Mouse (Mus musculus): ENCODE measurements at regions not wholly inside any gene's neighbourhood (a gene's known extent, or its start where the extent isn't known, plus 50 kb on each side); places are given as distances from the start of the nearest gene placed in this dataset.

- TF ChIP-seq EP300 (IDR thresholded peaks at IDR 0.05; ENCODE audit: low read depth) = no peak
- TF ChIP-seq CTCF (IDR thresholded peaks at IDR 0.05; ENCODE audit: low read depth) = no peak
- no peak for ATAC-seq (ENCODE audit: insufficient read depth)
- peak in 2 of 3 experiments; percentile 4 to 10 for DNase-seq (ENCODE audit: low read depth in 3 of 3, low spot score in 3 of 3)
- H3K4me1 ChIP-seq (replicated peaks; ENCODE audit: control insufficient read depth in 2 of 2, insufficient read depth in 2 of 2, low read length in 1 of 2) = no peaks in the 10 kb centered on the region
- WGBS (ENCODE audit: insufficient replicate concordance) = 65% methylated on average over 20 of the region's 21 CpGs
- H3K4me2 ChIP-seq (ENCODE audit: low read depth) = no peak overlapping the region
- H3K9ac ChIP-seq (replicated peaks) = no peak overlapping the region
- no peaks in the 10 kb centered on the region for H3K27me3 ChIP-seq (ENCODE audit: control insufficient read depth, insufficient read depth, low read length)
- H3K9me3 ChIP-seq (ENCODE audit: control insufficient read depth, low read length) = no peaks in the 10 kb centered on the region
- no peak overlapping the region for H3K4me3 ChIP-seq (ENCODE audit: insufficient read depth in 1 of 2, low read depth in 2 of 2, low read length in 2 of 2)
- H3K36me3 ChIP-seq (replicated peaks; ENCODE audit: control insufficient read depth, insufficient read depth, low read depth) = no peaks in the 10 kb centered on the region
- no peak overlapping the region for H3K27ac ChIP-seq
Measured at GRCm38 (mm10) chr1:41157651-41158513, 352.5 kb downstream of the Tmem182 start.

GRCm38 (mm10) chr1:41165878-41166786 lies 360.7 kb downstream of the Tmem182 start:
- no peak for TF ChIP-seq CTCF (IDR thresholded peaks at IDR 0.05; ENCODE audit: low read depth)
- no peak for TF ChIP-seq EP300 (IDR thresholded peaks at IDR 0.05; ENCODE audit: low read depth)
- Histone ChIP-seq H3K4me2 (ENCODE audit: low read depth) (no peak overlapping the region), H3K9ac (replicated peaks) (no peak overlapping the region), H3K27ac (no peak overlapping the region), H3K4me3 (ENCODE audit: insufficient read depth in 1 of 2, low read depth in 2 of 2, low read length in 2 of 2) (no peak overlapping the region), H3K36me3 (replicated peaks; ENCODE audit: control insufficient read depth, insufficient read depth, low read depth) (no peaks in the 10 kb centered on the region), H3K4me1 (replicated peaks; ENCODE audit: control insufficient read depth in 2 of 2, insufficient read depth in 2 of 2, low read length in 1 of 2) (no peaks in the 10 kb centered on the region), H3K9me3 (ENCODE audit: control insufficient read depth, low read length) (no peaks in the 10 kb centered on the region), H3K27me3 (ENCODE audit: control insufficient read depth, insufficient read depth, low read length) (no peaks in the 10 kb centered on the region)
- DNase-seq (ENCODE audit: low read depth in 3 of 3, low spot score in 3 of 3) (no peak), ATAC-seq (ENCODE audit: insufficient read depth) (no peak)
- 39% methylated on average over 12 of the region's 12 CpGs for WGBS (ENCODE audit: insufficient replicate concordance)

- H3K27me3 ChIP-seq (ENCODE audit: control insufficient read depth, insufficient read depth, low read length) = no peaks in the 10 kb centered on the region
- WGBS (ENCODE audit: insufficient replicate concordance) = 56% methylated on average over 4 of the region's 4 CpGs
- no peak overlapping the region for H3K4me3 ChIP-seq (ENCODE audit: insufficient read depth in 1 of 2, low read depth in 2 of 2, low read length in 2 of 2)
- no peaks in the 10 kb centered on the region for H3K36me3 ChIP-seq (replicated peaks; ENCODE audit: control insufficient read depth, insufficient read depth, low read depth)
- DNase-seq (ENCODE audit: low read depth in 3 of 3, low spot score in 3 of 3) (no peak), ATAC-seq (ENCODE audit: insufficient read depth) (no peak)
- no peak overlapping the region for H3K9ac ChIP-seq (replicated peaks)
- H3K27ac ChIP-seq = no peak overlapping the region
- no peaks in the 10 kb centered on the region for H3K9me3 ChIP-seq (ENCODE audit: control insufficient read depth, low read length)
- no peaks in the 10 kb centered on the region for H3K4me1 ChIP-seq (replicated peaks; ENCODE audit: control insufficient read depth in 2 of 2, insufficient read depth in 2 of 2, low read length in 1 of 2)
- no peak overlapping the region for H3K4me2 ChIP-seq (ENCODE audit: low read depth)
- no peak for TF ChIP-seq CTCF (IDR thresholded peaks at IDR 0.05; ENCODE audit: low read depth)
- no peak for TF ChIP-seq EP300 (IDR thresholded peaks at IDR 0.05; ENCODE audit: low read depth)
Measured at GRCm38 (mm10) chr1:41166787-41167420, 361.5 kb downstream of the Tmem182 start.

- WGBS (ENCODE audit: insufficient replicate concordance) = 63% methylated on average over 6 of the region's 6 CpGs
- Histone ChIP-seq H3K4me3 (ENCODE audit: insufficient read depth in 1 of 2, low read depth in 2 of 2, low read length in 2 of 2) (no peak overlapping the region), H3K4me2 (ENCODE audit: low read depth) (no peak overlapping the region), H3K27ac (no peak overlapping the region), H3K4me1 (replicated peaks; ENCODE audit: control insufficient read depth in 2 of 2, insufficient read depth in 2 of 2, low read length in 1 of 2) (no peaks in the 10 kb centered on the region), H3K36me3 (replicated peaks; ENCODE audit: control insufficient read depth, insufficient read depth, low read depth) (no peaks in the 10 kb centered on the region), H3K27me3 (ENCODE audit: control insufficient read depth, insufficient read depth, low read length) (no peaks in the 10 kb centered on the region), H3K9ac (replicated peaks) (no peak overlapping the region), H3K9me3 (ENCODE audit: control insufficient read depth, low read length) (no peaks in the 10 kb centered on the region; the same call in 1 of the 2 replicates)
- ATAC-seq (ENCODE audit: insufficient read depth) = no peak
- no peak for DNase-seq (ENCODE audit: low read depth in 3 of 3, low spot score in 3 of 3)
- no peak for TF ChIP-seq EP300 (IDR thresholded peaks at IDR 0.05; ENCODE audit: low read depth)
- no peak for TF ChIP-seq CTCF (IDR thresholded peaks at IDR 0.05; ENCODE audit: low read depth)
Measured at GRCm38 (mm10) chr1:41186991-41187390, 381.6 kb downstream of the Tmem182 start.
